26 mouse cellular contexts compared by ENCODE assay signal in genomic region chr13:98244571-98245350, GRCm38 (mm10). TPM values are rescaled to one million over a fixed set of nuclear protein-coding genes. Genes with fewer than 3 reads are reported as not detected.
DNase-seq lines count a peak whose midpoint lies in the region; ATAC-seq lines count a peak whose summit lies in the region.
"Had no signal": no experiment of that assay in that cellular context is flagged by ENCODE, and none has a peak within 500 bp of the region (broad histone marks: within the 10 kb centered on the region; RNA-seq: fewer than 3 reads in every experiment).

No protein-coding gene starts in this region.

- 0 out of 2 replicates have a peak, but pooled peaks cover 4% of the 10 kb centered on the region for H3K9me3 ChIP-seq in heart, embryonic 12.5 days (replicated peaks)
- H3K9me3 ChIP-seq: limb, embryonic 13.5 days; liver, embryonic 15.5 days; neural tube, embryonic 13.5 days had no signal

- 80% methylated on average over 5 of the region's 5 CpGs for WGBS in heart, embryonic 12.5 days

- H3K27ac ChIP-seq in heart, embryonic 12.5 days (ENCODE audit: poor library complexity, severe bottlenecking), result no peak overlapping the region
- H3K27ac ChIP-seq: hindbrain, embryonic 14.5 days; limb, embryonic 13.5 days; liver, embryonic 15.5 days; neural tube, embryonic 13.5 days had no signal

- no peak for ATAC-seq in heart, embryonic 12.5 days (ENCODE audit: insufficient number of reproducible peaks, low FRiP score)
- ATAC-seq: forebrain, postnatal 0 days; intestine, embryonic 16.5 days had no signal

- H3K27me3 ChIP-seq in heart, embryonic 12.5 days (replicated peaks), result 0 out of 2 replicates have a peak, but pooled peaks cover 3% of the 10 kb centered on the region
- H3K27me3 ChIP-seq: CH12.LX; liver, embryonic 15.5 days; neural tube, embryonic 13.5 days had no signal

- H3K36me3 ChIP-seq in heart, embryonic 12.5 days, result peaks cover 24% of the 10 kb centered on the region

- H3K4me3 ChIP-seq in heart, embryonic 12.5 days, result no peak overlapping the region
- H3K4me3 ChIP-seq: limb, embryonic 13.5 days; liver, embryonic 15.5 days; neural tube, embryonic 13.5 days had no signal

- H3K4me1 ChIP-seq in heart, embryonic 12.5 days (replicated peaks), result no peaks in the 10 kb centered on the region
- H3K4me1 ChIP-seq: limb, embryonic 13.5 days; liver, embryonic 15.5 days had no signal

- H3K9ac ChIP-seq in heart, embryonic 12.5 days, result no peak overlapping the region
- H3K9ac ChIP-seq: forebrain, postnatal 0 days; hindbrain, embryonic 14.5 days; limb, embryonic 13.5 days; liver, embryonic 15.5 days; neural tube, embryonic 13.5 days had no signal

- peak; percentile 34 for DNase-seq in adrenal gland, postnatal 14 days
- DNase-seq in adrenal gland, adult 8-10 months, result no peak
- peak; percentile 9 for DNase-seq in heart, postnatal 4 days
- peak; percentile 52 for DNase-seq in lung, postnatal 10 days
- no peak for DNase-seq in lung, adult 18-20 months
- peak; percentile 13 for DNase-seq in mesoderm, embryonic 11.5 days (ENCODE audit: low read depth, low spot score)
- no peak for DNase-seq in spleen, adult 18-20 months
- DNase-seq: cerebellum, postnatal 36 days; forebrain, postnatal 0 days; heart, adult 18-20 months; layer of hippocampus, adult 9-11 months; thymus, postnatal 4 days had no signal

- no peak overlapping the region for H3K4me2 ChIP-seq in heart, embryonic 12.5 days
- H3K4me2 ChIP-seq: hindbrain, embryonic 14.5 days; limb, embryonic 13.5 days; liver, embryonic 15.5 days; neural tube, embryonic 13.5 days had no signal

RNA-seq across cellular contexts. Expression of gene Utp15, which starts 18.1 kb away (rescaled TPM):
- total RNA-seq in adrenal gland, postnatal 14 days (2021), result 15.7 and 19.0 TPM in 2 replicates
- 10 to 100 TPM; 19.8 to 24.6 (median 22.1) TPM for total RNA-seq in adrenal gland, adult 8-10 months (2022)
- total RNA-seq in heart, postnatal 4 days (2021), result 10 to 100 TPM in 1 of 2 experiments, 1 to 10 TPM in 1; 9.7 to 11.6 TPM
- 19.2 and 19.7 TPM in 2 replicates for polyA plus RNA-seq in heart, embryonic 12.5 days (2016; fragmentation: Nextera tagmentation; extraction: Ambion mirVana)

RNA-seq across cellular contexts. Expression of gene Ankra2, which starts 18.1 kb away (rescaled TPM):
- 22.0 and 26.4 TPM in 2 replicates for total RNA-seq in adrenal gland, postnatal 14 days (2021)
- 10 to 100 TPM; 24.0 to 34.5 (median 28.7) TPM for total RNA-seq in adrenal gland, adult 8-10 months (2022)
- 10 to 100 TPM; 20.8 to 21.8 TPM for total RNA-seq in heart, postnatal 4 days (2021)
- polyA plus RNA-seq in heart, embryonic 12.5 days (2016; fragmentation: Nextera tagmentation; extraction: Ambion mirVana), result 16.1 and 18.5 TPM in 2 replicates

RNA-seq across cellular contexts. Expression of gene Gm21976, which starts 34.9 kb away (rescaled TPM):
- total RNA-seq in adrenal gland, postnatal 14 days (2021), result not detected in 2 replicates
- total RNA-seq in adrenal gland, adult 8-10 months (2022), result not detected
- total RNA-seq in heart, postnatal 4 days (2021), result not detected
- polyA plus RNA-seq in heart, embryonic 12.5 days (2016; fragmentation: Nextera tagmentation; extraction: Ambion mirVana), result not detected in 2 replicates
- total RNA-seq: adrenal gland, postnatal 4 days; CH12.LX; forebrain, postnatal 0 days; gastrocnemius, adult 18-20 months; heart, adult 18-20 months; left cerebral cortex, adult 8-10 months; megakaryocyte, adult 5-6 weeks; monocyte, adult 5-6 weeks had no signal
- polyA plus RNA-seq: forebrain, postnatal 0 days; heart, embryonic 16.5 days; hindbrain, embryonic 14.5 days; intestine, embryonic 16.5 days; kidney, embryonic 16.5 days; limb, embryonic 13.5 days; liver, embryonic 15.5 days; neural tube, embryonic 13.5 days had no signal

RNA-seq across cellular contexts. Expression of gene Arhgef28, which starts 38.5 kb away (rescaled TPM):
- 19.5 and 25.9 TPM in 2 replicates for total RNA-seq in adrenal gland, postnatal 14 days (2021)
- 10 to 100 TPM; 15.1 to 41.9 (median 31.5) TPM for total RNA-seq in adrenal gland, adult 8-10 months (2022)
- total RNA-seq in heart, postnatal 4 days (2021), result 1 to 10 TPM; 7.0 to 9.8 TPM
- 12.6 and 13.4 TPM in 2 replicates for polyA plus RNA-seq in heart, embryonic 12.5 days (2016; fragmentation: Nextera tagmentation; extraction: Ambion mirVana)
- total RNA-seq: monocyte, adult 5-6 weeks had no signal

Comparison
In these comparisons a context has a peak if more than half of its experiments do, and no peak if none do; other contexts are left out.
1. DNase-seq: peak in adrenal gland, postnatal 14 days (single experiment), heart, postnatal 4 days (single experiment), lung, postnatal 10 days (single experiment) and mesoderm, embryonic 11.5 days (single experiment); none in adrenal gland, adult 8-10 months (single experiment), lung, adult 18-20 months (0 of 2) and spleen, adult 18-20 months (0 of 2).